Mouse (Mus musculus) small intestine, adult 2 months (tissue): ENCODE results near the gene Gm16181. TPM values are rescaled to one million over a fixed set of nuclear protein-coding genes. Genes with fewer than 3 reads are reported as not detected.

Experiments used
- H3K27ac ChIP-seq: fragments of 200-500 bp; 2 replicates; pipeline ENCODE4 v1.5.1; 2012; ENCODE audit warnings: low read depth, low read length, control low read depth, inconsistent platforms; ENCODE audit not compliant: insufficient read depth
- H3K27me3 ChIP-seq: fragments of 200-500 bp; 2 replicates; pipeline ENCODE4 v1.6.1; 2012; ENCODE audit warnings: mild to moderate bottlenecking, moderate library complexity, low read length, inconsistent platforms; ENCODE audit not compliant: control insufficient read depth, insufficient read depth
- H3K36me3 ChIP-seq: fragments of 200-500 bp; 2 replicates; pipeline ENCODE4 v1.6.1; 2012; ENCODE audit warnings: mild to moderate bottlenecking, low read length, control low read depth, inconsistent platforms; ENCODE audit not compliant: control insufficient read depth, insufficient read depth
- H3K4me1 ChIP-seq: fragments of 200-500 bp; 2 replicates; pipeline ENCODE4 v1.6.1; 2012; ENCODE audit warnings: low read length, inconsistent platforms, mixed read lengths; ENCODE audit not compliant: control insufficient read depth, insufficient read depth, insufficient read length
- H3K4me3 ChIP-seq: fragments of 200-500 bp; 2 replicates; pipeline ENCODE4 v1.5.1; 2012; ENCODE audit warnings: low read depth, mild to moderate bottlenecking, control low read depth, inconsistent platforms, low read length, moderate library complexity
- CTCF ChIP-seq: fragments of 200-500 bp; IDR thresholded peaks from 2 replicates; pipeline ENCODE4 v1.5.1; 2012; ENCODE audit warnings: low read depth, mild to moderate bottlenecking, control low read depth, inconsistent platforms, low read length, moderate library complexity, mixed read lengths; ENCODE audit not compliant: insufficient replicate concordance, insufficient read length; ENCODE audit errors: extremely low read depth
- POLR2A ChIP-seq: fragments of 200-500 bp; IDR thresholded peaks from 2 replicates; pipeline ENCODE4 v1.6.1; 2012; ENCODE audit warnings: low read depth, mild to moderate bottlenecking, control low read depth, inconsistent platforms, low read length, moderate library complexity
- WGBS: fragments of 180-500 bp; shearing (Covaris S2); methylation state at CpG from one replicate; pipeline ENCODE4 v1.1.7; 2018; 5-methylcytosine and 5-hydroxymethylcytosine counted together
- polyA plus RNA-seq: library from polyadenylated mRNA; depleted of rRNA; stranded (reverse); fragments of >200 nt; gene quantifications from 2 replicates; pipeline ENCODE4 v1.2.3, GENCODE M21; 2012; rRNA removed

Gene Gm16181
- 0.22 TPM in 1 of 2 replicates, not detected in the other for polyA plus RNA-seq

DNA sequence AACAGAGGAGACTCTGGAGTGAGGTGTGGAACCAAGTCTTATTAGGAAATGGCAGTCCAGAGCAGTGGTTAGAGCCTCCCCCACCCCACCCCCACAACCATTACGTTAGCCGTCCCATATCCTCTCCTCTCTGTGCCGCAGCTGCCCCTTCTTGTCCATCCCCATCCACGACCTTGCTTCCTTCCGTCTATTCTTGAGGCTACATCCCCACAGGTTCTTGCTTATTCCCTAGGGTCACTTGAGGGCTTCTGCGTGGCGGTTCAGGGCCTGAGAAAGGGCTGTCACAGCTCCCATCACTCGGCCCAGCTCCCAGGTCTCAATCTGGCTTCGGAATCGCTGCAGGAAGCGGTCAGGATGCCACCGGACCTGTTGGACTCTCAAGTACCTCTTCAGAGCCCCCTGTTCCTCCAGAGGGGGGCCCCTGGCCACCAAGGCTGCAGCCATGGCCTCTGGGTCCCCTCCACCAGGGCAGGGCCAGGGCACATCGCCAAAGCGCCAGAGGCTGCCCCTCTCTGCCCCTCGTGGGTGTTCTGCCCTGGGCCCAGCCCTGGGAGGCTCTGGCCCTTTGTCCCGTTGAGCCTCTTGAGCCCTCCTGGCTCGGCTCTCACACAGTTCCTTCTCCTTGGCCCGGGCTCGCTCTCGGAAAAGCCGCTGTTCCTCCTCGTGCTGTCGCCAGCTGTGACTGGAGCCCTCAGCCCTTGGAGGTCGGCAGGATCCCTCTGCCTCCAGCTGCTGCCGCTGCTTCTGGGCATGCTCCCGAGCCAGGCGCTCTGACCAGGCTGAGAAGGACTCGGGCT lies at the start of gene Gm16181:
Gm16181 (plus strand) TSS at position 679 of the 797 bp plus-strand sequence.
- Histone ChIP-seq H3K27me3 (no peaks in the 10 kb centered on the region), H3K36me3 (peaks cover 15% of the 10 kb centered on the region), H3K27ac (no peak within 1 kb of the TSS), H3K4me1 (peaks cover 18% of the 10 kb centered on the region), H3K4me3 (no peak within 1 kb of the TSS)
- WGBS, result 70% methylated on average over 28 of the region's 28 CpGs
- TF ChIP-seq POLR2A (no peak), CTCF (no peak)

GRCm38 (mm10) chr17:35172445-35173234 lies 48.0 kb upstream of the Gm16181 start:
- 73% methylated on average over 11 of the region's 11 CpGs for WGBS

DNA sequence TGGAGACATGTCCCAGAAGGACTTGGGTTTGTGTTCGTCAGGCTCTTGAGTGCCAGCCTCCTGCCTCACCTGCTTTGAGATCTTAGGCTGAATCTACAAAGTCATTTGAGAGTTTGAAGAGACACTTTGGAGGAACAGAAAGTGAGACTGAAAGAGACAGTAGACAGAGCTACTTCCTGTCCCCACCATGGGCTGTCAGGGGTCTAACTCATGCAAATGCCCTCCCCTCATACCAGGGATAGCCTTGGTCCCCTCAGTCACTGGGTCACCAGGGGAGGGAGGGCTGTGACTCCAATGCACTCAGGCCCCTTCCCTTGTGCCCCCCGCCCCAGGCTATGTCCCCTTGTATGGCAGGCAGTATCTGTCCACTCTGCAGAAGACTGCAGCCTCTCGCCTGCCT lies 47.3 kb upstream of the Gm16181 start:
- Histone ChIP-seq H3K36me3 (no peaks in the 10 kb centered on the region), H3K4me3 (no peak overlapping the region), H3K4me1 (peaks cover 18% of the 10 kb centered on the region), H3K27me3 (no peaks in the 10 kb centered on the region), H3K27ac (peak overlapping the region; percentile 79)
- TF ChIP-seq POLR2A (no peak), CTCF (no peak)
- 74% methylated on average over 3 of the region's 3 CpGs for WGBS

More at GRCm38 (mm10) chr17:35172445-35173234, 48.0 kb upstream of the Gm16181 start:
- Histone ChIP-seq H3K27ac (peak overlapping the region; percentile 79), H3K36me3 (no peaks in the 10 kb centered on the region), H3K4me3 (peak overlapping the region; percentile 39), H3K27me3 (no peaks in the 10 kb centered on the region), H3K4me1 (peaks cover 18% of the 10 kb centered on the region)
- TF ChIP-seq CTCF, result no peak
- no peak for TF ChIP-seq POLR2A

- Histone ChIP-seq H3K4me3 (no peak overlapping the region), H3K4me1 (peaks cover 18% of the 10 kb centered on the region), H3K27ac (peak overlapping the region; percentile 79), H3K36me3 (no peaks in the 10 kb centered on the region), H3K27me3 (no peaks in the 10 kb centered on the region)
- TF ChIP-seq POLR2A (no peak), CTCF (no peak)
- 15% methylated on average over 8 of the region's 8 CpGs for WGBS
Measured at GRCm38 (mm10) chr17:35174201-35174977, 46.2 kb upstream of the Gm16181 start.

DNA sequence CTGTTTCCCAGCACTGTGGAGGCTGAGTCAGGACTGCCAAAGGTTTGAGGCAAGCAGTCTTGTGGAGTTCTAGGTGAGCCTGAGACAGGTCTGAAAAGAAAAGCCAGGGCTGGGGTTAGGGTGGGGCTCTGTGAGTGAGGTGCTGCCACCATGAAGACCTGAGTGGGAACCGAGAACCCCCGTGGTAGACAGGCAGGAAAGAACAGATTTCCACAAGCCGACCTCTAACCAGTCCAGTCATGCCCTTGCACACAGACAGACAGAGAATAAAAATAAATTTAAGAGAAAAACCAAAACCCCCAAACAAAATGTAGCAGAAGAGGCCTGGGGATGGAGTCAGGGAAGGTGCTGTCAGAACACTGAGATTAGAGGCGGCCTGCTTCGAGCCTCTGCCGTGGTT lies 45.3 kb upstream of the Gm16181 start:
- Histone ChIP-seq H3K4me1 (peaks cover 18% of the 10 kb centered on the region), H3K36me3 (no peaks in the 10 kb centered on the region), H3K27ac (no peak overlapping the region), H3K27me3 (no peaks in the 10 kb centered on the region), H3K4me3 (no peak overlapping the region)
- TF ChIP-seq CTCF, result no peak
- no peak for TF ChIP-seq POLR2A
- 75% methylated on average over 6 of the region's 6 CpGs for WGBS

- no peaks in the 10 kb centered on the region for H3K36me3 ChIP-seq
- no peak within 1 kb of the TSS for H3K4me3 ChIP-seq
- no peaks in the 10 kb centered on the region for H3K27me3 ChIP-seq
- 60% methylated on average over 2 of the region's 2 CpGs for WGBS
- peaks cover 18% of the 10 kb centered on the region for H3K4me1 ChIP-seq
- peak within 1 kb of the TSS; percentile 20; the same call in 1 of the 2 replicates for H3K27ac ChIP-seq
- no peak for TF ChIP-seq CTCF
- no peak for TF ChIP-seq POLR2A
Measured at GRCm38 (mm10) chr17:35175968-35176367, 44.7 kb upstream of the Gm16181 start, which contains the start of gene Aif1. Aif1 (minus strand) TSS chr17:35176068.
